Mouse (Mus musculus) liver, embryonic 14.5 days (tissue): ENCODE data around the gene Ppp5c. TPM values are rescaled to one million over a fixed set of nuclear protein-coding genes. Genes with fewer than 3 reads are reported as not detected.
A peak's percentile ranks its signal among the peaks of the same experiment; 100 is the strongest.

Experiments used
- ATAC-seq: fragments of 200-750 bp; cut with Nextera tagmentation; 2 replicates; pipeline ENCODE4 v1.8.0; 2017; ENCODE audit warnings: moderate number of reproducible peaks, mild to moderate bottlenecking, moderate library complexity; ENCODE audit not compliant: insufficient read depth
- DNase-seq, 3 experiments: peaks; one replicate each; pipeline ENCODE4 v3.0.0-alpha.2; 2012 to 2013; ENCODE audit warnings: low read depth in 3 of 3, low spot score in 3 of 3
- H3K27ac ChIP-seq: fragments of 300-500 bp; sonication (generic); 2 replicates; pipeline ENCODE4 v1.5.1; 2014; ENCODE audit warnings: moderate library complexity, mild to moderate bottlenecking, control low read depth, inconsistent platforms
- H3K27me3 ChIP-seq: fragments of 300-500 bp; sonication (generic); 2 replicates; pipeline ENCODE4 v1.6.1; 2014; ENCODE audit warnings: mild to moderate bottlenecking, low read length, moderate library complexity; ENCODE audit not compliant: control insufficient read depth, insufficient read depth
- H3K36me3 ChIP-seq: fragments of 300-500 bp; sonication (generic); replicated peaks from 2 replicates; pipeline ENCODE4 v1.6.1; 2014; ENCODE audit warnings: low read depth; ENCODE audit not compliant: control insufficient read depth, insufficient read depth
- H3K4me1 ChIP-seq, 2 experiments: fragments of 200-500 bp in 1 of 2; fragments of 300-500 bp in 1 of 2; sonication (generic) in 1 of 2; replicated peaks; 2 replicates each; pipeline ENCODE4 v1.6.1; 2012 to 2014; ENCODE audit warnings: antibody characterized with exemption in 1 of 2, inconsistent platforms in 1 of 2, low read length in 1 of 2; ENCODE audit not compliant: control insufficient read depth in 2 of 2, insufficient read depth in 2 of 2
- H3K4me2 ChIP-seq: fragments of 300-500 bp; sonication (generic); 2 replicates; pipeline ENCODE4 v1.6.1; 2014; ENCODE audit warnings: low read depth, mild to moderate bottlenecking, control low read depth, moderate library complexity
- H3K4me3 ChIP-seq, 2 experiments: fragments of 200-500 bp in 1 of 2; fragments of 300-500 bp in 1 of 2; sonication (generic) in 1 of 2; 2 replicates each; pipeline ENCODE4 v1.5.1; 2012 to 2014; ENCODE audit warnings: low read depth in 2 of 2, low read length in 2 of 2, mild to moderate bottlenecking in 2 of 2, control low read depth in 1 of 2, inconsistent platforms in 1 of 2, moderate library complexity in 1 of 2; ENCODE audit not compliant: insufficient read depth in 1 of 2
- H3K9ac ChIP-seq: fragments of 300-500 bp; sonication (generic); replicated peaks from 2 replicates; pipeline ENCODE4 v1.6.1; 2014; ENCODE audit warnings: mild to moderate bottlenecking, control low read depth, moderate library complexity
- H3K9me3 ChIP-seq: fragments of 300-500 bp; sonication (generic); 2 replicates; pipeline ENCODE4 v1.6.1; 2016; ENCODE audit warnings: low read length, mixed read lengths; ENCODE audit not compliant: control insufficient read depth
- CTCF ChIP-seq: IDR thresholded peaks from 2 replicates; pipeline ENCODE4 v1.5.1; 2016; ENCODE audit warnings: antibody characterized with exemption, low read depth, control low read depth
- EP300 ChIP-seq: IDR thresholded peaks from 2 replicates; pipeline ENCODE4 v1.6.1; 2016; ENCODE audit warnings: antibody characterized with exemption, low read depth
- WGBS: fragments of 180-500 bp; shearing (Covaris S2); extraction: QIAGEN DNeasy Blood & Tissue Kit; methylation state at CpG from one replicate; pipeline ENCODE4 v1.1.7; 2014; ENCODE audit not compliant: insufficient replicate concordance; 5-methylcytosine and 5-hydroxymethylcytosine counted together
- polyA plus RNA-seq, 2 experiments: library from polyadenylated mRNA; depleted of rRNA in 1 of 2; stranded (reverse) in 1 of 2; unstranded in 1 of 2; fragments of >200 nt; fragmentation: Nextera tagmentation in 1 of 2; extraction: Ambion mirVana in 1 of 2; gene quantifications; 2 replicates each; pipeline versions ENCODE4 v1.2.1 to v1.2.3; 2012 to 2014

The Ppp5c gene
- polyA plus RNA-seq, 2 experiments = 38.5 to 68.3 TPM

- H3K27me3 ChIP-seq = no peaks in the 10 kb centered on the region
- no peaks in the 10 kb centered on the region for H3K4me1 ChIP-seq
- WGBS = 70% methylated on average over 16 of the region's 16 CpGs
- no peak for TF ChIP-seq EP300
- no peak for TF ChIP-seq CTCF
- H3K4me2 ChIP-seq = no peak overlapping the region
- H3K27ac ChIP-seq = no peak overlapping the region
- peaks cover 48% of the 10 kb centered on the region for H3K36me3 ChIP-seq
- no peak for DNase-seq
- no peak overlapping the region for H3K9ac ChIP-seq
- H3K4me3 ChIP-seq = no peak overlapping the region
- no peak for ATAC-seq
- no peaks in the 10 kb centered on the region for H3K9me3 ChIP-seq
These were observed 18.3 kb downstream of the Ppp5c start for GRCm38 (mm10) chr7:17009326-17010009.

GRCm38 (mm10) chr7:17007300-17007699, 20.4 kb downstream of the Ppp5c start:
- Histone ChIP-seq H3K9ac (no peak overlapping the region), H3K4me2 (no peak overlapping the region), H3K4me3 (no peak overlapping the region), H3K4me1 (no peaks in the 10 kb centered on the region), H3K27ac (no peak overlapping the region), H3K9me3 (no peaks in the 10 kb centered on the region), H3K36me3 (peaks cover 29% of the 10 kb centered on the region), H3K27me3 (no peaks in the 10 kb centered on the region)
- no peak for ATAC-seq
- TF ChIP-seq EP300 = no peak
- TF ChIP-seq CTCF = peak; percentile 86
- no peak for DNase-seq
- WGBS = 75% methylated on average over 4 of the region's 4 CpGs

GRCm38 (mm10) chr7:17004716-17005115, 23.0 kb downstream of the Ppp5c start:
- Histone ChIP-seq H3K4me3 (no peak overlapping the region), H3K9me3 (no peaks in the 10 kb centered on the region), H3K27ac (no peak overlapping the region), H3K27me3 (no peaks in the 10 kb centered on the region), H3K4me1 (no peaks in the 10 kb centered on the region), H3K4me2 (no peak overlapping the region), H3K9ac (no peak overlapping the region), H3K36me3 (peaks cover 20% of the 10 kb centered on the region)
- DNase-seq (no peak), ATAC-seq (no peak)
- WGBS = 70% methylated on average over 7 of the region's 7 CpGs
- TF ChIP-seq CTCF (no peak), EP300 (no peak)

- 62% methylated on average over 7 of the region's 7 CpGs for WGBS
- Histone ChIP-seq H3K4me2 (no peak overlapping the region), H3K9ac (no peak overlapping the region), H3K27me3 (no peaks in the 10 kb centered on the region), H3K27ac (peak overlapping the region; percentile 23; the same call in 1 of the 2 replicates), H3K36me3 (peaks cover 18% of the 10 kb centered on the region), H3K4me1 (peaks cover 5 to 10% of the 10 kb centered on the region in 2 experiments), H3K9me3 (no peaks in the 10 kb centered on the region), H3K4me3 (no peak overlapping the region)
- TF ChIP-seq CTCF (no peak), EP300 (no peak)
- DNase-seq (no peak), ATAC-seq (0 out of 2 replicates have a peak, but pooled peaks have one; percentile 4)
These were observed 24.3 kb downstream of the Ppp5c start for GRCm38 (mm10) chr7:17003230-17003960.

- ATAC-seq = peak; percentile 54
These were observed 25.1 kb downstream of the Ppp5c start for GRCm38 (mm10) chr7:17002375-17003195.

More at GRCm38 (mm10) chr7:17002375-17003195, 25.1 kb downstream of the Ppp5c start:
- Histone ChIP-seq H3K36me3 (peaks cover 16% of the 10 kb centered on the region), H3K4me3 (no peak overlapping the region), H3K4me1 (peaks cover 5 to 10% of the 10 kb centered on the region in 2 experiments), H3K9me3 (no peaks in the 10 kb centered on the region), H3K27ac (no peak overlapping the region), H3K9ac (no peak overlapping the region), H3K27me3 (no peaks in the 10 kb centered on the region), H3K4me2 (no peak overlapping the region)
- DNase-seq = peak; percentile 62 to 63 (median 63)
- WGBS = 15% methylated on average over 7 of the region's 7 CpGs
- TF ChIP-seq EP300 = no peak
- peak; percentile 94 for TF ChIP-seq CTCF
